Mouse (Mus musculus) heart, embryonic 14.5 days (tissue): ENCODE data around the gene Gm49601. TPM values are rescaled to one million over a fixed set of nuclear protein-coding genes. Genes with fewer than 3 reads are reported as not detected.

Experiments
- ATAC-seq: fragments of 200-750 bp; cut with Nextera tagmentation; 2 replicates; pipeline ENCODE4 v1.8.0; 2017; ENCODE audit warnings: low read depth, moderate TSS enrichment; ENCODE audit not compliant: insufficient number of reproducible peaks, insufficient read depth, low FRiP score
- H3K27ac ChIP-seq, 2 experiments: fragments of 200-500 bp in 1 of 2; fragments of 300-500 bp in 1 of 2; sonication (generic) in 1 of 2; replicated peaks in 1 of 2; 2 replicates each; pipeline ENCODE4 v1.5.1; 2012 to 2014; ENCODE audit warnings: low read depth in 2 of 2, low read length in 2 of 2, control low read depth in 1 of 2, mild to moderate bottlenecking in 1 of 2, mixed read lengths in 1 of 2; ENCODE audit not compliant: control insufficient read depth in 1 of 2, insufficient read depth in 1 of 2
- H3K27me3 ChIP-seq: fragments of 300-500 bp; sonication (generic); 2 replicates; pipeline ENCODE4 v1.6.1; 2014; ENCODE audit warnings: mild to moderate bottlenecking, low read length, control low read depth; ENCODE audit not compliant: control insufficient read depth, insufficient read depth
- H3K36me3 ChIP-seq: fragments of 300-500 bp; sonication (generic); 2 replicates; pipeline ENCODE4 v1.6.1; 2014; ENCODE audit warnings: mild to moderate bottlenecking, control low read depth, low read length, mixed read lengths; ENCODE audit not compliant: control insufficient read depth, insufficient read depth
- H3K4me1 ChIP-seq, 2 experiments: fragments of 200-500 bp in 1 of 2; fragments of 300-500 bp in 1 of 2; sonication (generic) in 1 of 2; 2 replicates each; pipeline ENCODE4 v1.6.1; 2012 to 2014; ENCODE audit warnings: low read length in 2 of 2, control low read depth in 1 of 2, mixed read lengths in 1 of 2; ENCODE audit not compliant: control insufficient read depth in 2 of 2, insufficient read depth in 2 of 2
- H3K4me2 ChIP-seq: fragments of 300-500 bp; sonication (generic); 2 replicates; pipeline ENCODE4 v1.6.1; 2014; ENCODE audit warnings: mild to moderate bottlenecking, low read length
- H3K4me3 ChIP-seq, 2 experiments: fragments of 200-500 bp in 1 of 2; fragments of 300-500 bp in 1 of 2; sonication (generic) in 1 of 2; 2 replicates each; pipeline ENCODE4 v1.5.1; 2012 to 2014; ENCODE audit warnings: low read length in 2 of 2, mild to moderate bottlenecking in 2 of 2, control low read depth in 1 of 2, low read depth in 1 of 2, moderate library complexity in 1 of 2; ENCODE audit not compliant: control insufficient read depth in 1 of 2, insufficient read depth in 1 of 2
- H3K9ac ChIP-seq: fragments of 300-500 bp; sonication (generic); 2 replicates; pipeline ENCODE4 v1.6.1; 2014; ENCODE audit warnings: mild to moderate bottlenecking, low read length
- H3K9me3 ChIP-seq: fragments of 300-500 bp; sonication (generic); 2 replicates; pipeline ENCODE4 v1.6.1; 2016; ENCODE audit warnings: low read length, control low read depth; ENCODE audit not compliant: control insufficient read depth
- WGBS: fragments of 180-500 bp; shearing (Covaris S2); extraction: QIAGEN DNeasy Blood & Tissue Kit; methylation state at CpG from one replicate; pipeline ENCODE4 v1.1.7; 2014; 5-methylcytosine and 5-hydroxymethylcytosine counted together
- polyA plus RNA-seq: library from polyadenylated mRNA; unstranded; fragments of >200 nt; fragmentation: Nextera tagmentation; extraction: Ambion mirVana; gene quantifications from 2 replicates; pipeline ENCODE4 v1.2.1, GENCODE M21; 2014

The Gm49601 gene
- polyA plus RNA-seq, 1 experiment from 2014 or later, result 1.1 TPM

DNA sequence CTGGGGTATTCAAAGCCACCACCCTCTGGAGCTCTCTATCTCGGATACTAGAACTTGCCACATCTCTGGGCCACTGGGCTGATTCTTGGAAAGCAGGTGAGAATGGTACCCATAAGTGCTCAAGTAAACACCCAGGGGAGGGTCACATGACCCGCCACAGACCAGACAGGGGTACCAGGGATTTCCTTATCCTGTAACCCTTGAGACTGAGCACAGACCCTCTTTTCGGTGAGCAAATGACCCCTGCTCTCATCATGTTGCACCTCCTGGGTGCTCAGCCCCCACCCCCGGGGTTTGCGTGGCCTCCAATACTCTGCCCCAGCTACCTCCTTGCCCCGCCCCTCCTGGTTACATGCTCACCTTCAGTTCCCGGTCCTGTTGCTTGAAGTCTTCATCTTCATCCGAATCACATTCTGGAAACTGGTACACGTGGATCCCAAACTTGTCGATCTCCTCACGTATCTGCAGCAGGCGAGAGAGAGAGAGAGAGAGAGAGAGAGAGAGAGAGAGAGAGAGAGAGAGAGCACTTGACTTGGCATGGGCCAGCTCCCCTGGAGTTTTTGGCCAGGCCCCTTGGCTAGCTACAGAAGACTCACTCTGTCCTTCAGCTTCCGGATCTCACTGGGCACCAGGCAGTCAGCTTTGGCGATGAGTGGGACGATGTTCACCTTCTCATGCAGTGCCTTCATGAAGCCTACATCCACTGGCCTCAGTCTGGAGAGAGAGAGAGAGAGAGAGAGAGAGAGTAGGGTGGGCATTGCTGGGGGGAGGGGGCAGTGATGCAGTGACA is 2.3 kb downstream of the Gm49601 start:
- H3K4me1 ChIP-seq, result peaks cover 17 to 35% of the 10 kb centered on the region in 2 experiments; a peak in 3 of 4 replicates
- 41% methylated on average over 15 of the region's 15 CpGs for WGBS
- peaks cover 94% of the 10 kb centered on the region for H3K27me3 ChIP-seq
- no peaks in the 10 kb centered on the region for H3K9me3 ChIP-seq
- ATAC-seq, result no peak
- H3K27ac ChIP-seq, result no peak overlapping the region
- H3K4me2 ChIP-seq, result no peak overlapping the region
- H3K4me3 ChIP-seq, result no peak overlapping the region
- no peak overlapping the region for H3K9ac ChIP-seq
- H3K36me3 ChIP-seq, result no peaks in the 10 kb centered on the region

DNA sequence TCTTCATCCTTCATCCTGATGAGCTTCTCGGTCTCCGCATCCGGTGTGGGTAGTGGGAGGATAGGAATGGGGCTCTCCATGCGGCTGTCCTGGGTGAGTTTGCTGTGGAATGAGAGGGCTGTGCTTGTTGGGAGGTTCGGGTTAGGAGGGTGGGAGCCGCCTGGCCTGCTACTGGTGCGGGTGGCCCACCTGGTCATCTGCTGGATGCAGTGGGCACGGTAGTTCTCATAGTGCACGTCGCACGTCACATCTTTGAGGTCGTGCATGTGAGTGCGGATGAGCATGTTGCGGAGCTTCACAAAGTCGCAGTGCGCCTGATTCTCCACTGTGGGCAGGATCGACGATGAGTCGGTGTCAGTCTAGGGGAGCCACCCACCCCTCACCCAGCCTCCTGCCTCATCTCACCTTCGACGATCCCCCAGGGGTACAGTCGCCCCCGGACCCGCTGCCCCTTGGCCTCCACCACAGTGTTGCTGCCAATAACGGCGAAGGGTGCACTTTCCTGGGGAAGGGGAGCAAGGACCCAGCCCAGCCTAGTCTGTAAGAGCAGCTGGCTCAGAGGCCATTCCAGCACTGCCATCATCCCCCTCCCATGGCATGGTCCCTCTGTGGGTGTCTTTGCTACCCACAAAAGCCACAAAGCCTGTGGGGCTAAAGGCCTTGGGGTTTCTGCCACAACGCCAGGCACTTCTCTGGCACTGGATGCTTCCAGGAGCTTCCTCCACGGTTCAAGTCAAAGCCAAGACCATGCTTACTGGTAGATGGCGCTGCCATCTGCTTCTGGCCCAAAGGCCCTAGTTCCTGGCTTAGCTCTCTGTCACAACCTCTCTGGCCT is 3.1 kb downstream of the Gm49601 start:
- Histone ChIP-seq H3K9ac (no peak overlapping the region), H3K9me3 (no peaks in the 10 kb centered on the region), H3K4me2 (no peak overlapping the region), H3K4me1 (peaks cover 17 to 32% of the 10 kb centered on the region in 2 experiments; a peak in 3 of 4 replicates), H3K27me3 (peaks cover 95% of the 10 kb centered on the region), H3K4me3 (no peak overlapping the region), H3K36me3 (no peaks in the 10 kb centered on the region), H3K27ac (no peak overlapping the region)
- 23% methylated on average over 29 of the region's 29 CpGs for WGBS
- no peak for ATAC-seq

DNA sequence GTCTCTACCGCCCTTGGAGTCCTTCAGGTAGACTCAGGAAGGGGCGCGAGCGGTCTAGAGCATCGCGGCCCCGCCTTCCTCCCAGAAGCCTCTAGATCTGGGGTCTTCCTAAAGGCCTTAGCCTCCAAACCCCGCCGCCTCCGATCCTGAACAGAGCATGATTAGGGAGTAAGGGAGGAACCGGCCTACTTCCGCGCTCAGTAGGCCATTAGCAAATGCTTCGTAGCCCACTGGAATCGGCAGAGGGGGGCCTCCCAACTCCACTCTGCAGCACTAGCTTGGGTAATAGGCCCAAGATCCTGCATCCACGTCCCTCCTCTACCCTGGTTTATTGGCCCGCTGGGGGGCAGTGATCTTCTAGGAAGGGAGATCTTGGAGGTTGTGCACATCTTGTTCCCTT is 4.2 kb downstream of the Gm49601 start, which contains the start of gene Gp1bb:
Gene Gp1bb, minus strand, starts transcription at position 385 of the 400 bp plus-strand sequence.
- peak within 1 kb of the TSS; percentile 96 for H3K4me2 ChIP-seq
- H3K27me3 ChIP-seq, result peaks cover 93% of the 10 kb centered on the region
- no peaks in the 10 kb centered on the region for H3K36me3 ChIP-seq
- H3K27ac ChIP-seq, result no peak within 1 kb of the TSS
- H3K4me1 ChIP-seq, result peaks cover 19 to 36% of the 10 kb centered on the region in 2 experiments; a peak in 3 of 4 replicates
- ATAC-seq, result no peak
- 11% methylated on average over 17 of the region's 17 CpGs for WGBS
- H3K9me3 ChIP-seq, result no peaks in the 10 kb centered on the region
- peak within 1 kb of the TSS; percentile 48 to 53 for H3K4me3 ChIP-seq
- peak within 1 kb of the TSS; percentile 56 for H3K9ac ChIP-seq

DNA sequence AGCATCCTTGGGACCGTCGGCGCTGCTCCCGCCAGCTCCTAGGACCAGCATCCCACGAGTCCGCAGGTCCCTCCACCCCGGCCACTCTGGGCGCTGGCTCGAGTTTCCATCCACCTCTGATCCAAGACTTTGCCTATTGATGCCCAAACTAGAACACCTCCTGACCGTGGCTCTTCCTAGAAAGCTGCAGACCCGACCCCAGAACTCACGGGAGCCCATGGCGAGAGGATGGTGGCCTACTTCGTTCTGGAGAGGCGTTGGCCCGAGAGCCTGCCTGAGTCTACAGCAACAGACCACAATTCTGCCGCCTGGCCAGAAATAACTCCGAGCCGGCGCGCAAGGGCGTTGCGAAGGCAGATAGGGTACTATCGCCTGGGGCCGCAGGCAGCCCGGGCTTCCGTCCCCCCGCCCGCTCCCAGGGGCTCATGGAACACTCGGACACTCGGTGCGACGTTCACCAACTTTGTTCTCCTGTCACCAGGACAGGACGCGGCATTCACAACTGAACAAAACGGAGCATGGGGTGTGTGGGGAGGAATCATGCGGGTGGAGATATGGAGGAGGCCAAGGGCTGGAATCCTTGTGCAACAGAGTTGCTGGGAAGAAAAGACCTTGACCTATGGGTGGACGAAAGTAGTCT is 4.7 kb downstream of the Gm49601 start:
- H3K36me3 ChIP-seq, result no peaks in the 10 kb centered on the region
- H3K9me3 ChIP-seq, result no peaks in the 10 kb centered on the region
- peak overlapping the region; percentile 48 to 53 for H3K4me3 ChIP-seq
- peak overlapping the region; percentile 56 for H3K9ac ChIP-seq
- WGBS, result 1% methylated on average over 38 of the region's 38 CpGs
- no peak overlapping the region for H3K27ac ChIP-seq
- peaks cover 93% of the 10 kb centered on the region for H3K27me3 ChIP-seq
- no peak for ATAC-seq
- peak overlapping the region; percentile 96 for H3K4me2 ChIP-seq
- H3K4me1 ChIP-seq, result peaks cover 19 to 34% of the 10 kb centered on the region in 2 experiments; a peak in 3 of 4 replicates

DNA sequence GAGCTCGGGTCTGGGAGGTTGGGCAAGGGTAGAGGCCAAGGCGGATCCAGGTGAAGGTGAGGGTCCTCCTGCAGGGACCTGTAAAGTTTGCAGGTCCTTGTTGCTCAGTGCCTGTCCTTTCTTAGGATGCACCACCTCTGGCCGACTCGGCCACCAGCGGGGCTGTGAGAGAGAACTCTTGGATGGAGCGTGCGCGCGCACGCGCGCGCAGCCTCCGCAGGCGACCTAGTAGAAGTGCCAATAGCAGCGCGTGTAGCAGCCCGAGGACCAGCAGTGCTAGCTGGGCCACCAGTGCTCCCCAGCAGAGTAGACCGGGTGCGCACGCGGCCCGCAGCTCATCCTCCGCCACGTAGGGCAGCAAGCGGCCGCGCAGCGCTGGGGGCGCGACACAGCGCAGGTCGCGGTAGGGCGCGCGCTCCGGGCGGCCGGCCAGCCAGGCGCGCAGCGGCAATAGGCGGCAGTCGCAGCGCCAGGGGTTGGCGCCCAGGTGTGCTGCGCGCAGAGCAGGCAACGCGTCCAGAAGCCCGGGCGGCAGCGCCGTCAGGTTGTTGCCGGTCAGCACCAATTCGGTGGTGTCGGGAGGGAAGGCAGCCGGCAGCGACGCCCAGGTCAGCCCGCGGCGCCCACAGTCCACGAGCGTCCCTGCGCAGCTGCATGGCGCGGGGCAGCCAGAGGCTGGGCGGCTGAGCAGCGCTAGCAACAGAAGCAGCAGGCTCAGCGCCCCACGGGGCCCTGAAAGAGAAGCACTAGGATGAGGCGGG is 5.4 kb downstream of the Gm49601 start:
- ATAC-seq, result peak; percentile 17; the same call in 1 of the 2 replicates
- H3K9ac ChIP-seq, result peak overlapping the region; percentile 56

DNA sequence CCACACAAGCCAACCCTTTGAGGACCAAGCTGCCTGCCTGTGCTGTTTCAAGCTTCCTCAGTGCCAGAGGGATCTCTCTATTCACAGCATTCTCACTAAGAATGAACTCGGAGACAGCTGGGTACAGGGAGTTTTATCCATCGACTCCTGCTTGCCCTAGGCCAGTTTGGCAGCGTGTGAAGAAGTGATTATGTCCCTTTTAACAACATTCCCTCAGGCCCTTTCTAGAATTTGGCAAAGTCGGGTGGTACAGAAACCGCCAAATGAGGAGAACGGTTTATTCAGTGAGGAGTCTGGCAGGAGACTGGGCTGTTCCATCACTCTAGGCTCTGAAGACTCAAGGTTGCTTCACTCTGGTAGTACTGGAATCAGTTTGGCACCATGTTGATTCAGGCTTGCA is 6.0 kb downstream of the Gm49601 start:
- Histone ChIP-seq H3K4me3 (peak overlapping the region in 1 of 2 experiments; percentile 53; a peak in 2 of 4 replicates), H3K4me2 (peak overlapping the region; percentile 96), H3K9ac (no peak overlapping the region), H3K36me3 (no peaks in the 10 kb centered on the region), H3K4me1 (peaks cover 11 to 21% of the 10 kb centered on the region in 2 experiments; a peak in 3 of 4 replicates), H3K9me3 (no peaks in the 10 kb centered on the region), H3K27me3 (peaks cover 90% of the 10 kb centered on the region), H3K27ac (no peak overlapping the region)
- WGBS, result 35% methylated on average over 6 of the region's 6 CpGs
- ATAC-seq, result no peak

More for the DNA sequence above, 5.4 kb downstream of the Gm49601 start:
- Histone ChIP-seq H3K27me3 (peaks cover 96% of the 10 kb centered on the region), H3K4me3 (peak overlapping the region; percentile 48 to 53), H3K4me2 (peak overlapping the region; percentile 96), H3K27ac (no peak overlapping the region), H3K36me3 (no peaks in the 10 kb centered on the region), H3K4me1 (peaks cover 14 to 27% of the 10 kb centered on the region in 2 experiments; a peak in 3 of 4 replicates), H3K9me3 (no peaks in the 10 kb centered on the region)
- WGBS, result under 1% methylated on average over 69 of the region's 74 CpGs
